Mouse (Mus musculus) lung, embryonic 16.5 days (tissue): ENCODE measurements around the gene Gstp3. TPM values are rescaled to one million over a fixed set of nuclear protein-coding genes. Genes with fewer than 3 reads are reported as not detected.
A peak's percentile ranks its signal among the peaks of the same experiment; 100 is the strongest.

ENCODE experiments used
- ATAC-seq: fragments of 200-750 bp; cut with Nextera tagmentation; 2 replicates; pipeline ENCODE4 v1.8.0; 2017; ENCODE audit warnings: low read depth, mild to moderate bottlenecking, moderate library complexity
- H3K27ac ChIP-seq: fragments of 300-500 bp; sonication (generic); 2 replicates; pipeline ENCODE4 v1.5.1; 2014; ENCODE audit warnings: mild to moderate bottlenecking, control low read depth, low read length
- H3K27me3 ChIP-seq: fragments of 300-500 bp; sonication (generic); 2 replicates; pipeline ENCODE4 v1.6.1; 2014; ENCODE audit warnings: low read depth, low read length, mixed read lengths; ENCODE audit not compliant: control insufficient read depth, insufficient read depth
- H3K36me3 ChIP-seq: fragments of 300-500 bp; sonication (generic); 2 replicates; pipeline ENCODE4 v1.6.1; 2014; ENCODE audit warnings: low read length; ENCODE audit not compliant: control insufficient read depth, insufficient read depth
- H3K4me1 ChIP-seq: fragments of 300-500 bp; sonication (generic); replicated peaks from 2 replicates; pipeline ENCODE4 v1.6.1; 2014; ENCODE audit warnings: low read length, mixed read lengths; ENCODE audit not compliant: control insufficient read depth, insufficient read depth
- H3K4me2 ChIP-seq: fragments of 300-500 bp; sonication (generic); 2 replicates; pipeline ENCODE4 v1.6.1; 2014; ENCODE audit warnings: low read depth, low read length, control low read depth
- H3K4me3 ChIP-seq: fragments of 300-500 bp; sonication (generic); 2 replicates; pipeline ENCODE4 v1.5.1; 2014; ENCODE audit warnings: mild to moderate bottlenecking, low read length, control low read depth
- H3K9ac ChIP-seq: fragments of 300-500 bp; sonication (generic); 2 replicates; pipeline ENCODE4 v1.6.1; 2014; ENCODE audit warnings: low read length, control low read depth
- H3K9me3 ChIP-seq: fragments of 300-500 bp; sonication (generic); 2 replicates; pipeline ENCODE4 v1.6.1; 2016; ENCODE audit warnings: low read length; ENCODE audit not compliant: control insufficient read depth
- WGBS: fragments of 180-500 bp; shearing (Covaris S2); extraction: QIAGEN DNeasy Blood & Tissue Kit; methylation state at CpG from one replicate; pipeline ENCODE4 v1.1.7; 2014; 5-methylcytosine and 5-hydroxymethylcytosine counted together
- polyA plus RNA-seq: library from polyadenylated mRNA; unstranded; fragments of >200 nt; fragmentation: Nextera tagmentation; extraction: Ambion mirVana; gene quantifications from 2 replicates; pipeline ENCODE4 v1.2.1, GENCODE M21; 2015

Gene Gstp3
- polyA plus RNA-seq, 1 experiment from 2014 or later: 0.85 TPM

DNA sequence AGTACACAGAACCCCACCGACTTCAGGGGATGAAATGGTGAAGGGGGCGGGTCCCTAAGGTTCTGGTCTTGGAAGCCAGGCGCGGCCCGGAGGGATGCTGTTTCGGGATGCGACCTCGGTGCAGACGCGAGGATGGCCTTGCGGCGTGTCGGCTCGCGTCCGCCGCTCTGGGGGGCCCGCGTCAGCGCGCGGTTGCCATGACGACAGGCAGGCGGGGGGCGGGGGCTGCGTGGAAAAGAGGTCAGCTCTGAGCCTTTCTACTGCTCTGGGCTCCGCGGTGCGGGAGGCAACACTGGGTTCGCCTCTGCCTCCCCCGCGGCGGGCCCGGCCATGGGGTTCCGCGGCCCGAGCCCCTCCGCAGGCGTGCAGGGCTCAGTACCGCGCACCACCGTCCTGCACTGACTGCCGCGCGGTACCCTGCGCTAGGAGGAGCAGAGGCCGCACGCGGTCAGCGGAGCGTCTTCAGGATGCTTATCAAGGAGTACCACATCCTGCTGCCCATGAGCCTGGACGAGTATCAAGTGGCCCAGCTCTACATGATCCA is 41.4 kb upstream of the Gstp3 start:
- H3K4me1 ChIP-seq: peaks cover 26% of the 10 kb centered on the region

DNA sequence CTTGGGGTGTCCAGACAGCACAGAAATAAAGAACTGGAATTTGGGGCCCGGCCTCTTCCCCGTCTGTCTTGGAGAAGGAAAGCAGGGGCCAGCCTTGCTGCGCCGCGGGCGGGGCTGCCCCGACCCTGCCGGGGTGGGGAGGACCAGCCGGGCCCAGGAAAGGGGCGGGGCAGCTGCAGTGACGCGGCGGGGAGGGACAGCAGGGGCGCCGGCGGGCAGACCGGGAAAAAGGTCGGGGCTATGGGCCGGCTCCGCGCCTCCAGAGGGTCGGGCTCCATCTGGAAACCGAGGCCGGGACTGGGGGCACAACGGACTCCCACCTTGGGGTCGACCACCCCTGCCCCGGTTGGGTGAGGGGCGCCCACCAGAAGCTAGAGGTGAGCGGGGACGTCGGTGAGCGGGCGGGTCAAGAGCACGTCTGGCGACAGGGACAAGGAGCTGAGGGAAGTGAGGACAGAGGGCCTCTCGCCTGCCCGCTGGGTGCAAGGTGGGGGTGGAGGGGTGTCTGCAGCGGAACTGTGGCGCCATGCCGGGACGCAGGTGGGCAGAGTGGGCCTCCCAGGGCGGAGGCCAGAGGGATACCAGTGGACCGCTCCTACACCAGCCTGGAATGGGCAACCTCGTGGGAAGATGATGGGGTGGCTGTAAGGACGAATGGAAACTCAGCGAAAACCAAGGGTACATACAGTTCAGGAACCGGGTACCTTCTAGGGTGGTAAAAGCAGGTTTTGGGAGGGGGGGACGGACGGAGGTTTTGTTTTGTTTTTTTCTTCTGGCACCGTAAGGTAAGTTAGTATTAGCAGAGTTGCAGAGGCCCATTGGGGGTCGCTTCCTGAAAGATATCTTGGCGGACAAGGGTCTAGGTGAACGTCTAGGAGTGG is 40.7 kb upstream of the Gstp3 start, which contains the start of gene Pitpnm1:
Gene Pitpnm1 (plus strand): TSS at position 162 of the 881 bp plus-strand sequence.
- Histone ChIP-seq H3K27me3 (peaks cover 18% of the 10 kb centered on the region), H3K9me3 (no peaks in the 10 kb centered on the region), H3K36me3 (no peaks in the 10 kb centered on the region), H3K4me1 (peaks cover 26% of the 10 kb centered on the region), H3K4me3 (peak within 1 kb of the TSS; percentile 54), H3K4me2 (peak within 1 kb of the TSS; percentile 73), H3K9ac (peak within 1 kb of the TSS; percentile 51), H3K27ac (peak within 1 kb of the TSS; percentile 81)
- no peak for ATAC-seq
- WGBS: under 1% methylated on average over 53 of the region's 53 CpGs

More for the DNA sequence above, 41.4 kb upstream of the Gstp3 start:
- ATAC-seq: no peak
- WGBS: under 1% methylated on average over 52 of the region's 52 CpGs
- Histone ChIP-seq H3K4me3 (peak overlapping the region; percentile 54), H3K4me2 (peak overlapping the region; percentile 73), H3K27ac (no peak overlapping the region), H3K27me3 (peaks cover 18% of the 10 kb centered on the region), H3K9ac (peak overlapping the region; percentile 50), H3K36me3 (no peaks in the 10 kb centered on the region), H3K9me3 (no peaks in the 10 kb centered on the region)

DNA sequence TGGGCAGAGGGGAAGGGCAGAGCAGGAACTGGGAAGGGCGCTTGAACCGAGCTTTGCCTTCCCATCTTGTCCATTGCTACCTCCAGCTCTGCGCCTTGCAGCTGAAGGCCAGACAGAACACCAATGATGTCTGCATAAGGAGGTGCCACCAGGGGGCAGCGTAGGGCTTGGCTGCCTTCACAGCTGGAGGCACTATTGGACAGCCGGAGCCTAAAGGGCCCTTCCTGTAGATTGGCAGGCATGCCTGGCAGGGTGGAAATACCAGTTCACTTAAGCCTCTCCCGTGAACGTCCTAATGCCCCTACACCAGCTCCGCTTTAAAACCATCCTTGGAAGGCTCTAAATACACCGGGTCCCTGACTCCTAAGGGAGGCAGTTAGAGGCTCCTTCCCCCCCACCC is 39.7 kb upstream of the Gstp3 start:
- Histone ChIP-seq H3K27ac (peak overlapping the region; percentile 81), H3K4me2 (peak overlapping the region; percentile 73), H3K36me3 (no peaks in the 10 kb centered on the region), H3K27me3 (peaks cover 18% of the 10 kb centered on the region), H3K4me1 (peaks cover 26% of the 10 kb centered on the region), H3K9me3 (no peaks in the 10 kb centered on the region), H3K4me3 (peak overlapping the region; percentile 54; the same call in 1 of the 2 replicates), H3K9ac (peak overlapping the region; percentile 51)
- ATAC-seq: peak; percentile 32
- 7% methylated on average over 9 of the region's 9 CpGs for WGBS

DNA sequence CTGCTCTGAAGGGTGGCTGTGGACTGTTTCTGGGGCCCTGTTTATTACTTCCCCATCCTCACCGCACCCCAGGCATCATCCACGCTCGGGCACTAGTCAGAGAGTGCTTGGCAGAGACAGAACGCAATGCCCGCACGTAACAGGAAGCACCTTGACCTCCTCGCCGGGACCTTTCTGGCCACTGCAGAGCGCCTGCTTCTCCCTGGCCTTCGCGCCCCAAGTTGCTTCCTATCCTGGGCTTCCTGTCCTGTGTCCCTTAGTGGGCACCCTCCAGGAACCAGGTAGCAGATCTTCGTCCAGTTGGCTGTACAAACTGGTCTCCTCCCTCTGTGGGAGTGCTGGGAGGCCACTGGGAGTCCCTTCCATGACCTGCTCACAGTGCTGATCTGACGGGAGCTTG is 39.1 kb upstream of the Gstp3 start:
- Histone ChIP-seq H3K4me2 (no peak overlapping the region), H3K27me3 (peaks cover 18% of the 10 kb centered on the region), H3K9ac (no peak overlapping the region), H3K9me3 (no peaks in the 10 kb centered on the region), H3K4me1 (peaks cover 26% of the 10 kb centered on the region), H3K27ac (no peak overlapping the region), H3K4me3 (no peak overlapping the region), H3K36me3 (no peaks in the 10 kb centered on the region)
- WGBS: 81% methylated on average over 13 of the region's 13 CpGs
- ATAC-seq: no peak

DNA sequence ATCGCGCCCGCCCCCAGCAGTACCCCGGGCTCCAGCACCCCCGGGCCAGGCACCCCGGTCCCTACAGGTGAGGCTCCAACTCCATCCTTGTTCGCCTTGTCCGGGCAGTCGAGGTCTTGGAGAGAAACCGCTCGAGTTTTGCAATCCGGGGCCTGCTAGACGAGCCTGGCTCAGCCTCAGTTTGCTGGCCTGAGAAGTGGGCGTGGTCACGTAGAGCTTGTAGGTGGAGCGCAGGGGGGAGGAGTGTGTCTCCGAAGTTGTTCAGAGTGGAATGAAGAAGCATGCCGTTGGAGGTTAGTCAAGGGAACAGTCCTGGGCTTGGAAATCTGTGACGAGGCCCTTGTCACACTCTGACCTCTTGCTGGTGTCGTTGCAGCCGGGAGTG is 38.1 kb upstream of the Gstp3 start:
- Histone ChIP-seq H3K27me3 (peaks cover 18% of the 10 kb centered on the region), H3K9me3 (no peaks in the 10 kb centered on the region), H3K36me3 (no peaks in the 10 kb centered on the region), H3K4me3 (peak overlapping the region; percentile 71), H3K4me2 (peak overlapping the region; percentile 86), H3K9ac (peak overlapping the region; percentile 65), H3K4me1 (peaks cover 26% of the 10 kb centered on the region), H3K27ac (peak overlapping the region; percentile 89)
- under 1% methylated on average over 21 of the region's 21 CpGs for WGBS
- peak; percentile 50 for ATAC-seq

DNA sequence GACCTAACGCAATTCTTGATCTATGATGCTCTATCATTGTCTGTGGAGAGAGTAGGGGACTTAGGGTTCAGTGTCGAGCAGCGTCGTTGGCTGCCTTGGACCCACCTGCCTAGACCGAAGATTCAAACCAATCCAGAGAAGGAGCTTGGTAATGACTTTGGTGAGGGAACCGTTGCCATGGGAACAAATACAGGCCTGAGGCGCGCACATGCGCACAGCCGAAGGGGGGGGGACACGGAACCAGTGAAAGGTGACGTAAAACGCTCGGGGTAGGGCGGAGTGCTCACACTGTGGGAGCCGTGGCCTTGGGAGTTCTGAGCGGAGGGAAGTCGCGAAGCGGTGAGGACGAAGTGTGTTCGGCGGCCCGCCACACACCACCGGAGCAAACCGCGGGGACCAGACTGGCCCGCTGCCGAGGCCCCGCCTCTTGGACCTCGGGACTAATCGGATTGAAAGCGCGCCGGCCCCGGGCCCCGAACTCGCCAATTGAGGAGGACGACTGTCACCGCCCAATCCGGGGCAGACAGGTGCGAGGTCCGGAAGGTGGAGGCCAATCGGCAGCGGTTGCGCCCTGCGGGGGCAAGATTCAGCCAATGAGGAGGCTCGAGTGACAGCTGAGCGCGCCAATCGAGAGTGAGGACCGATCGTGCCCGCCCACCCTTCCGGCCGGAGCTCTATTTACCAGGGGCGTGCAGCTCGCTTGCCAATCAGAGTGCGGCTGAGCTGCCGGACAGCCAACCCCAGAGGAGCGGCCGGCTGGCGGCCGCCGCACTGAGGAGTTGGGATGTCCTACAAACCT is 37.5 kb upstream of the Gstp3 start, which contains the start of gene Cdk2ap2:
Gene Cdk2ap2 (plus strand): TSS at position 541 of the 799 bp plus-strand sequence.
- H3K36me3 ChIP-seq: no peaks in the 10 kb centered on the region
- H3K9ac ChIP-seq: peak within 1 kb of the TSS; percentile 68
- peaks cover 26% of the 10 kb centered on the region for H3K4me1 ChIP-seq
- H3K27ac ChIP-seq: peak within 1 kb of the TSS; percentile 92
- H3K9me3 ChIP-seq: no peaks in the 10 kb centered on the region
- H3K4me2 ChIP-seq: peak within 1 kb of the TSS; percentile 86
- ATAC-seq: peak; percentile 93
- H3K27me3 ChIP-seq: peaks cover 18% of the 10 kb centered on the region
- under 1% methylated on average over 65 of the region's 65 CpGs for WGBS
- H3K4me3 ChIP-seq: peak within 1 kb of the TSS; percentile 71

DNA sequence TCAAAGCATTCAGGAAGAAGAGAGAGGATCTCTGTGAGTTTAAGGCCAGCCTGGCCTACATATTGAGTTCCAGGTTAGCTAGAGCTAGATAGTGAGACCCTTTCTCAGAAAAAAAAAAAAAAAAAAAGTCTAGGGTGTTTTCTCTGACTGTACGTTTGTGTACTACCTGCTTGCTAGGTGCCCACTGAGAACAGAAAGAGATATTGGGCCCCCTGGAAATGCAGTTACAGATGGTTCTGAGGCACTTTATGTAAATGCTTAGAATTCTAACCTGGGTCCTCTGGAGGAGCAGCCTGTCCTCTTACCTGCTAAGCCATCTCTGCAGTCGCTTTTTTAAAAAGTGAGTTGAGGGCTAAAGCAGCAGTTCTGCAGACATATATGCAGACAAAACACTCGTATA is 36.4 kb upstream of the Gstp3 start:
- no peaks in the 10 kb centered on the region for H3K9me3 ChIP-seq
- H3K4me2 ChIP-seq: no peak overlapping the region
- no peak overlapping the region for H3K4me3 ChIP-seq
- no peaks in the 10 kb centered on the region for H3K36me3 ChIP-seq
- no peak overlapping the region for H3K27ac ChIP-seq
- H3K9ac ChIP-seq: no peak overlapping the region
- peaks cover 21% of the 10 kb centered on the region for H3K4me1 ChIP-seq
- peaks cover 9% of the 10 kb centered on the region; the same call in 1 of the 2 replicates for H3K27me3 ChIP-seq
- no peak for ATAC-seq
- 68% methylated on average over 3 of the region's 3 CpGs for WGBS

DNA sequence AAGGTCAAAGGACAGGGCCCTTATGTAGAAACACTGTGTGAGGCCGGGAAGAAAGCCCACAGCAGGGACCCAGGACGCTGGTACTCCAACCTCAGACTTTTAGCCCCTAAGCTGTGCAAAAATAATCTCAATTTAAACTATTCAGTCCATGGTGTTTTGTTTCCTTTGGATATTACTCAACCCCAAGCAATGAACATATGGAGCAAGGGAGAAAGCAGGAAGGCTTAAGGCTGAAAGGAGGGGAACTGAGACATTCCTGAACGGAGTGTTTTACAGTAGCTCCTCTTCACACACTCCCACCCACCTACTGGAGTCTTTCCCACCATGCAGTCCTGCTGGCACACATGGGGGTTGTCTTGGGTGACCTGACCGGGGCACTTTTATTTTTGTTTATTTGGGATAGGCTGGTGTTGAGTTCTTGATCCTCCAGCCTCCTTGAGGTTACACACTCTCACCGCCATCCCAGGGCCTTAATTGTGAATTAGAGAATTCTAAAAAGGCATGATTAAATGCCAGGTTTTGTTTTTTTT is 35.5 kb upstream of the Gstp3 start:
- 63% methylated on average over 5 of the region's 5 CpGs for WGBS
- H3K4me3 ChIP-seq: no peak overlapping the region
- no peaks in the 10 kb centered on the region for H3K9me3 ChIP-seq
- H3K9ac ChIP-seq: no peak overlapping the region
- no peaks in the 10 kb centered on the region for H3K27me3 ChIP-seq
- peaks cover 13% of the 10 kb centered on the region for H3K4me1 ChIP-seq
- H3K36me3 ChIP-seq: no peaks in the 10 kb centered on the region
- H3K4me2 ChIP-seq: no peak overlapping the region
- no peak for ATAC-seq
- no peak overlapping the region for H3K27ac ChIP-seq
